ENCODE assay signal across 10 mouse cellular contexts in genomic region chr17:3442526-3443401, GRCm38 (mm10).
DNase-seq lines count a peak whose midpoint lies in the region; ATAC-seq and TF ChIP-seq lines count a peak whose summit lies in the region.
"Had no signal": no experiment of that assay in that cellular context is flagged by ENCODE, and none has a peak within 500 bp of the region (broad histone marks: within the 10 kb centered on the region; RNA-seq: fewer than 3 reads in every experiment).

No protein-coding gene starts in this region.

- peak; percentile 80 to 86 for DNase-seq in right cerebral cortex, postnatal 10 days (ENCODE audit: low spot score in 2 of 2)
- no peak for DNase-seq in right cerebral cortex, postnatal 36 days (ENCODE audit: low spot score in 2 of 2)
- no peak for DNase-seq in spleen, postnatal 14 days (ENCODE audit: low spot score in 2 of 2)
- DNase-seq in adrenal gland, postnatal 10 days: no peak
- DNase-seq: kidney, adult 9 months; spleen, adult 18-20 months had no signal

- H3K4me2 ChIP-seq in intestine, embryonic 16.5 days (ENCODE audit: low read depth, low read length): no peak overlapping the region
- no peak overlapping the region for H3K4me2 ChIP-seq in intestine, postnatal 0 days (replicated peaks; ENCODE audit: low read depth)
- no peak overlapping the region for H3K4me2 ChIP-seq in hindbrain, embryonic 16.5 days (ENCODE audit: low read length)
- H3K4me2 ChIP-seq in neural tube, embryonic 14.5 days (ENCODE audit: low read depth, low read length): no peak overlapping the region

- H3K27me3 ChIP-seq in intestine, embryonic 16.5 days (replicated peaks; ENCODE audit: control insufficient read depth, insufficient read depth, low read length): no peaks in the 10 kb centered on the region
- H3K27me3 ChIP-seq in intestine, postnatal 0 days (replicated peaks; ENCODE audit: control insufficient read depth, insufficient read depth, low read length): no peaks in the 10 kb centered on the region
- no peaks in the 10 kb centered on the region for H3K27me3 ChIP-seq in hindbrain, embryonic 16.5 days (replicated peaks; ENCODE audit: control insufficient read depth, insufficient read depth, low read length)
- H3K27me3 ChIP-seq in neural tube, embryonic 14.5 days (ENCODE audit: control insufficient read depth, insufficient read depth, low read length): no peaks in the 10 kb centered on the region

- 0 out of 2 replicates have a peak, but pooled peaks have one; percentile 11 for ATAC-seq in intestine, embryonic 16.5 days
- ATAC-seq in intestine, postnatal 0 days: no peak
- peak; percentile 89 for ATAC-seq in hindbrain, embryonic 16.5 days
- ATAC-seq in neural tube, embryonic 14.5 days (ENCODE audit: low read depth): peak; percentile 63; the same call in 1 of the 2 replicates

- no peak for TF ChIP-seq CTCF in intestine, postnatal 0 days (IDR thresholded peaks at IDR 0.05; ENCODE audit: low read depth)

- no peak overlapping the region for H3K27ac ChIP-seq in intestine, embryonic 16.5 days (ENCODE audit: low read length)
- H3K27ac ChIP-seq in intestine, postnatal 0 days (ENCODE audit: low read depth, low read length): no peak overlapping the region
- H3K27ac ChIP-seq in hindbrain, embryonic 16.5 days (ENCODE audit: low read depth, low read length): peak overlapping the region; percentile 51
- H3K27ac ChIP-seq in neural tube, embryonic 14.5 days (ENCODE audit: low read depth, low read length): 0 out of 2 replicates have a peak overlapping the region, but pooled peaks have one; percentile 12

- no peaks in the 10 kb centered on the region for H3K36me3 ChIP-seq in intestine, embryonic 16.5 days (ENCODE audit: control insufficient read depth, insufficient read depth, low read length)
- H3K36me3 ChIP-seq in intestine, postnatal 0 days (ENCODE audit: control insufficient read depth, insufficient read depth): no peaks in the 10 kb centered on the region
- no peaks in the 10 kb centered on the region for H3K36me3 ChIP-seq in hindbrain, embryonic 16.5 days (ENCODE audit: control insufficient read depth, insufficient read depth, low read length)
- no peaks in the 10 kb centered on the region for H3K36me3 ChIP-seq in neural tube, embryonic 14.5 days (ENCODE audit: control insufficient read depth, insufficient read depth, low read length)

- H3K9me3 ChIP-seq in intestine, embryonic 16.5 days (ENCODE audit: control insufficient read depth, low read length): no peaks in the 10 kb centered on the region
- H3K9me3 ChIP-seq in intestine, postnatal 0 days (ENCODE audit: control insufficient read depth): no peaks in the 10 kb centered on the region
- H3K9me3 ChIP-seq in hindbrain, embryonic 16.5 days (ENCODE audit: control insufficient read depth, low read length): no peaks in the 10 kb centered on the region
- no peaks in the 10 kb centered on the region for H3K9me3 ChIP-seq in neural tube, embryonic 14.5 days (ENCODE audit: control insufficient read depth, low read length)

- H3K4me3 ChIP-seq in intestine, embryonic 16.5 days (ENCODE audit: low read length): no peak overlapping the region
- no peak overlapping the region for H3K4me3 ChIP-seq in intestine, postnatal 0 days (ENCODE audit: low read depth, low read length)
- no peak overlapping the region for H3K4me3 ChIP-seq in hindbrain, embryonic 16.5 days (ENCODE audit: low read length)
- H3K4me3 ChIP-seq in neural tube, embryonic 14.5 days (ENCODE audit: low read depth, low read length): no peak overlapping the region

- WGBS in intestine, embryonic 16.5 days: 52% methylated on average over 10 of the region's 10 CpGs
- 52% methylated on average over 10 of the region's 10 CpGs for WGBS in intestine, postnatal 0 days
- 39% methylated on average over 10 of the region's 10 CpGs for WGBS in hindbrain, embryonic 16.5 days
- 57% methylated on average over 10 of the region's 10 CpGs for WGBS in neural tube, embryonic 14.5 days

- H3K9ac ChIP-seq in intestine, embryonic 16.5 days (ENCODE audit: low read depth, low read length): no peak overlapping the region
- no peak overlapping the region for H3K9ac ChIP-seq in intestine, postnatal 0 days (ENCODE audit: low read depth, low read length)
- no peak overlapping the region for H3K9ac ChIP-seq in hindbrain, embryonic 16.5 days (ENCODE audit: low read depth, low read length)
- H3K9ac ChIP-seq in neural tube, embryonic 14.5 days (replicated peaks; ENCODE audit: low read depth, low read length): no peak overlapping the region

- peaks cover 4% of the 10 kb centered on the region; the same call in 1 of the 2 replicates for H3K4me1 ChIP-seq in intestine, embryonic 16.5 days (ENCODE audit: control insufficient read depth, insufficient read depth, low read length)
- H3K4me1 ChIP-seq in intestine, postnatal 0 days (replicated peaks; ENCODE audit: control insufficient read depth, insufficient read depth, low read length): no peaks in the 10 kb centered on the region
- H3K4me1 ChIP-seq in hindbrain, embryonic 16.5 days (ENCODE audit: control insufficient read depth, insufficient read depth, low read depth, low read length): peaks cover 3% of the 10 kb centered on the region; the same call in 1 of the 2 replicates
- no peaks in the 10 kb centered on the region for H3K4me1 ChIP-seq in neural tube, embryonic 14.5 days (ENCODE audit: control insufficient read depth, insufficient read depth, low read length)

Comparison
In these comparisons a context has a peak if more than half of its experiments do, and no peak if none do; other contexts are left out.
1. DNase-seq: peak in right cerebral cortex, postnatal 10 days (2 of 2); none in right cerebral cortex, postnatal 36 days (0 of 2), spleen, postnatal 14 days (0 of 2) and adrenal gland, postnatal 10 days (single experiment).
2. H3K27ac ChIP-seq: peak in hindbrain, embryonic 16.5 days (single experiment) and neural tube, embryonic 14.5 days (single experiment); none in intestine, embryonic 16.5 days (single experiment) and intestine, postnatal 0 days (single experiment).